ENCODE assay signal across 9 mouse cellular contexts in genomic region chr5:150220333-150220732, GRCm38 (mm10).
DNase-seq lines count a peak whose midpoint lies in the region; ATAC-seq and TF ChIP-seq lines count a peak whose summit lies in the region.
"Had no signal": no experiment of that assay in that cellular context is flagged by ENCODE, and none has a peak within 500 bp of the region (broad histone marks: within the 10 kb centered on the region; RNA-seq: fewer than 3 reads in every experiment).

No protein-coding gene starts in this region.

- ATAC-seq in liver, embryonic 16.5 days (ENCODE audit: low read depth): peak; percentile 35; the same call in 1 of the 2 replicates
- no peak for ATAC-seq in hindbrain, embryonic 14.5 days (ENCODE audit: low FRiP score)

- no peak overlapping the region for H3K27ac ChIP-seq in left cerebral cortex, adult 2 months
- H3K27ac ChIP-seq in bone marrow macrophage, adult 2 months (ENCODE audit: insufficient read depth, low read depth, low read length): no peak overlapping the region
- H3K27ac ChIP-seq in liver, embryonic 16.5 days (ENCODE audit: low read length): no peak overlapping the region
- no peak overlapping the region for H3K27ac ChIP-seq in testis, adult 2 months (ENCODE audit: control insufficient read depth, insufficient read depth, low read depth, low read length)
- H3K27ac ChIP-seq in hindbrain, embryonic 14.5 days: no peak overlapping the region

- no peak overlapping the region for H3K4me3 ChIP-seq in left cerebral cortex, adult 2 months
- H3K4me3 ChIP-seq in bone marrow macrophage, adult 2 months (ENCODE audit: insufficient read depth, low read length): no peak overlapping the region
- H3K4me3 ChIP-seq in liver, embryonic 16.5 days (ENCODE audit: low read depth, low read length): no peak overlapping the region
- H3K4me3 ChIP-seq in testis, adult 2 months (ENCODE audit: control insufficient read depth, low read depth, low read length): no peak overlapping the region
- no peak overlapping the region for H3K4me3 ChIP-seq in hindbrain, embryonic 14.5 days (replicated peaks; ENCODE audit: low read length)

- no peaks in the 10 kb centered on the region for H3K27me3 ChIP-seq in liver, embryonic 16.5 days (ENCODE audit: control insufficient read depth, insufficient read depth, low read depth, low read length)
- no peaks in the 10 kb centered on the region for H3K27me3 ChIP-seq in testis, adult 2 months (ENCODE audit: control insufficient read depth, insufficient read depth, low read length)
- no peaks in the 10 kb centered on the region for H3K27me3 ChIP-seq in hindbrain, embryonic 14.5 days (ENCODE audit: control insufficient read depth, insufficient read depth, low read length)

- H3K36me3 ChIP-seq in liver, embryonic 16.5 days (ENCODE audit: control insufficient read depth, insufficient read depth): no peaks in the 10 kb centered on the region
- no peaks in the 10 kb centered on the region for H3K36me3 ChIP-seq in testis, adult 2 months (ENCODE audit: control insufficient read depth, insufficient read depth, low read length)
- no peaks in the 10 kb centered on the region for H3K36me3 ChIP-seq in hindbrain, embryonic 14.5 days (replicated peaks; ENCODE audit: control insufficient read depth, insufficient read depth)
- H3K36me3 ChIP-seq: G1E had no signal

- peak; percentile 35 to 70 for DNase-seq in cerebellum, postnatal 14 days
- no peak for DNase-seq in cerebellum, adult 11-12 months
- DNase-seq in left cerebral cortex, adult 2 months (ENCODE audit: extremely low spot score in 1 of 2, low spot score in 2 of 2): no peak
- DNase-seq in left cerebral cortex, adult 11 months (ENCODE audit: low spot score): no peak
- no peak for DNase-seq in hindbrain, embryonic 14.5 days (ENCODE audit: low spot score)

- no peaks in the 10 kb centered on the region for H3K9me3 ChIP-seq in liver, embryonic 16.5 days (replicated peaks; ENCODE audit: control insufficient read depth, low read length)
- H3K9me3 ChIP-seq in hindbrain, embryonic 14.5 days (ENCODE audit: control insufficient read depth, low read length): 0 out of 2 replicates have a peak, but pooled peaks cover 3% of the 10 kb centered on the region

- TF ChIP-seq CTCF in left cerebral cortex, adult 2 months (IDR thresholded peaks at IDR 0.05): peak; percentile 60
- TF ChIP-seq CTCF in bone marrow macrophage, adult 2 months (IDR thresholded peaks at IDR 0.05; ENCODE audit: low read depth, low read length): peak; percentile 60
- TF ChIP-seq CTCF in testis, adult 2 months (IDR thresholded peaks at IDR 0.05; ENCODE audit: control insufficient read depth, insufficient read depth, insufficient replicate concordance, low read depth, low read length): peak; percentile 86

- H3K9ac ChIP-seq in liver, embryonic 16.5 days (ENCODE audit: low read depth, low read length): no peak overlapping the region
- no peak overlapping the region for H3K9ac ChIP-seq in hindbrain, embryonic 14.5 days

- intact Hi-C loops in left cerebral cortex, adult 2 months (cut with DNase I): no loop called here

- no peak for TF ChIP-seq POLR2A in bone marrow macrophage, adult 2 months (IDR thresholded peaks at IDR 0.05; ENCODE audit: borderline replicate concordance, low read depth, low read length)
- TF ChIP-seq POLR2A in testis, adult 2 months (IDR thresholded peaks at IDR 0.05; ENCODE audit: control insufficient read depth, low read depth, low read length): no peak

- peaks cover 10% of the 10 kb centered on the region for H3K4me1 ChIP-seq in bone marrow macrophage, adult 2 months (ENCODE audit: control insufficient read depth, insufficient read depth, low read length)
- H3K4me1 ChIP-seq in liver, embryonic 16.5 days (ENCODE audit: control insufficient read depth, low read depth, low read length): no peaks in the 10 kb centered on the region
- H3K4me1 ChIP-seq in testis, adult 2 months (ENCODE audit: control insufficient read depth, insufficient read depth, low read length): no peaks in the 10 kb centered on the region; the same call in 1 of the 2 replicates
- H3K4me1 ChIP-seq in hindbrain, embryonic 14.5 days (replicated peaks; ENCODE audit: control insufficient read depth, insufficient read depth, low read length): no peaks in the 10 kb centered on the region

- H3K4me2 ChIP-seq in liver, embryonic 16.5 days (ENCODE audit: low read depth, low read length): no peak overlapping the region
- H3K4me2 ChIP-seq in hindbrain, embryonic 14.5 days (replicated peaks): no peak overlapping the region

- WGBS in liver, embryonic 16.5 days (ENCODE audit: insufficient replicate concordance): 26% methylated on average over 7 of the region's 7 CpGs
- WGBS in hindbrain, embryonic 14.5 days: 35% methylated on average over 7 of the region's 7 CpGs

Comparison
In these comparisons a context has a peak if more than half of its experiments do, and no peak if none do; other contexts are left out.
1. DNase-seq: peak in cerebellum, postnatal 14 days (2 of 2); none in cerebellum, adult 11-12 months (single experiment), left cerebral cortex, adult 2 months (0 of 2), left cerebral cortex, adult 11 months (single experiment) and hindbrain, embryonic 14.5 days (single experiment).
2. Peak in every context shown above with its lines, with median percentiles within 50 percentile points of each other: CTCF ChIP-seq.